8 mouse cellular contexts compared by ENCODE assay signal in the genomic region with DNA sequence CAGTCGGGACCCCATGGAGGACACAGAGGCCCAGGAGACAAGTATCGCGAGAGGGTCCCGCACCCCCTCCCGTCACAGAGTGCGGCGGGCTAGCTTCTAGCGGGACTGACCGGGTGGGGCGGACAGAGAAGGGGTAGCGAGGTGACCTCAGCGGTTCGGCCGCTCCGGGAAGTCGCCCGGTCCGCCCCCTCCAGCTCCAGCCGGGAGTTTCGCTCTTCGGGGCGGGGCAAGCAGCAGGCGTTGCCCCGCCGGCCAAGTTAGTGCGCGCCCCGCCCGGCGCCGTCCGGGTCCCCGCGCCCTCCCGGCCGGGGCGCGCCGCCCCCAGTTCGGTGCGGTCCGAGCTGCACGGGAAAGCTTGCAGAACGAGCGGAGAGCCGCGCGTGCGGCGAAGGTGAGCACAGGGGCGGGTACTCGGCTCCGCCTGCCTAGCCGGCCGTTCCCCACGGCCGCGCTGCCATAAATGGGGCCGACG. TPM values are rescaled to one million over a fixed set of nuclear protein-coding genes. Genes with fewer than 3 reads are reported as not detected.
DNase-seq lines count a peak whose midpoint lies in the region; ATAC-seq and TF ChIP-seq lines count a peak whose summit lies in the region.

A gene (plus strand): TSS at position 274 of the 472 bp plus-strand sequence.

- peaks cover 11% of the 10 kb centered on the region for H3K79me2 ChIP-seq in MEL (ENCODE audit: control insufficient read depth, insufficient read depth, low read length, poor library complexity)

- H3K9me3 ChIP-seq in MEL (replicated peaks; ENCODE audit: insufficient read depth, low read length), result no peaks in the 10 kb centered on the region
- no peaks in the 10 kb centered on the region for H3K9me3 ChIP-seq in neural tube, embryonic 14.5 days (ENCODE audit: control insufficient read depth, low read length)

- DNase-seq in MEL (ENCODE audit: low read depth, low spot score) (peak; percentile 64), adipocyte (ENCODE audit: low spot score) (no peak)
- DNase-seq in heart, adult 18-20 months, result peak; percentile 78 to 86
- peak; percentile 67 for DNase-seq in kidney, adult 11 months
- DNase-seq in lung, adult 2 months, result peak; percentile 75

- WGBS in lung, adult 2 months, result under 1% methylated on average over 60 of the region's 60 CpGs
- WGBS in neural tube, embryonic 14.5 days, result 0% methylated on average over 57 of the region's 60 CpGs

- TF ChIP-seq RAD21 in MEL (IDR thresholded peaks at IDR 0.05; ENCODE audit: low read depth, low read length), result no peak

- H3K27ac ChIP-seq in MEL (ENCODE audit: control insufficient read depth, low read depth, low read length), result no peak within 1 kb of the TSS
- H3K27ac ChIP-seq in neural tube, embryonic 14.5 days (ENCODE audit: low read depth, low read length), result no peak within 1 kb of the TSS

- peak within 1 kb of the TSS; percentile 69 to 95 for H3K4me3 ChIP-seq in MEL (ENCODE audit: control insufficient read depth in 1 of 2, insufficient read depth in 1 of 2, low read depth in 2 of 2, low read length in 2 of 2)
- H3K4me3 ChIP-seq in lung, adult 2 months (replicated peaks; ENCODE audit: extremely low read depth, low read depth, low read length), result peak within 1 kb of the TSS; percentile 73
- peak within 1 kb of the TSS; percentile 47 for H3K4me3 ChIP-seq in neural tube, embryonic 14.5 days (ENCODE audit: low read depth, low read length)

- no peaks in the 10 kb centered on the region for H3K27me3 ChIP-seq in MEL (ENCODE audit: control insufficient read depth in 1 of 2, insufficient read depth in 2 of 2, low read length in 2 of 2)
- H3K27me3 ChIP-seq in neural tube, embryonic 14.5 days (ENCODE audit: control insufficient read depth, insufficient read depth, low read length), result peaks cover 18% of the 10 kb centered on the region

- peaks cover 0 to 11% of the 10 kb centered on the region in 2 experiments; a peak in 2 of 4 replicates for H3K36me3 ChIP-seq in MEL (ENCODE audit: control insufficient read depth in 1 of 2, insufficient read depth in 2 of 2, low read length in 2 of 2)
- no peaks in the 10 kb centered on the region for H3K36me3 ChIP-seq in neural tube, embryonic 14.5 days (ENCODE audit: control insufficient read depth, insufficient read depth, low read length)

- no peak for TF ChIP-seq EP300 in MEL (IDR thresholded peaks at IDR 0.05; ENCODE audit: low read depth in 1 of 2, low read length in 2 of 2)

- H3K9ac ChIP-seq in MEL (ENCODE audit: control insufficient read depth, low read depth, low read length, poor library complexity, severe bottlenecking), result peak within 1 kb of the TSS; percentile 78
- peak within 1 kb of the TSS; percentile 48 for H3K9ac ChIP-seq in neural tube, embryonic 14.5 days (replicated peaks; ENCODE audit: low read depth, low read length)

- peaks cover 4 to 35% of the 10 kb centered on the region in 2 experiments for H3K4me1 ChIP-seq in MEL (ENCODE audit: control insufficient read depth in 1 of 2, insufficient read depth in 2 of 2, low read length in 2 of 2)
- peaks cover 21% of the 10 kb centered on the region for H3K4me1 ChIP-seq in lung, adult 2 months (ENCODE audit: control insufficient read depth, insufficient read depth, low read length)
- H3K4me1 ChIP-seq in neural tube, embryonic 14.5 days (ENCODE audit: control insufficient read depth, insufficient read depth, low read length), result peaks cover 19% of the 10 kb centered on the region; the same call in 1 of the 2 replicates

- peak in 1 of 2 experiments; percentile 64; a peak in 1 of 4 replicates for TF ChIP-seq POLR2A in MEL (IDR thresholded peaks at IDR 0.05; ENCODE audit: control insufficient read depth in 1 of 2, insufficient read depth in 1 of 2, low read depth in 1 of 2, low read length in 2 of 2, poor library complexity in 1 of 2)
- 0 out of 2 replicates have a peak, but pooled peaks have one; percentile 18 for TF ChIP-seq POLR2A in lung, adult 2 months (IDR thresholded peaks at IDR 0.05; ENCODE audit: borderline replicate concordance, extremely low read depth, low read depth, low read length)

- ATAC-seq in common myeloid progenitor, adult 5-6 weeks (replicated peaks; ENCODE audit: low read depth, poor library complexity, severe bottlenecking), result peak; percentile 15
- no peak for ATAC-seq in neural tube, embryonic 14.5 days (ENCODE audit: low read depth)
- ATAC-seq in cerebellum, adult (ENCODE audit: insufficient number of reproducible peaks, low FRiP score, low TSS enrichment), result no peak

- peak within 1 kb of the TSS; percentile 94 for H3K4me2 ChIP-seq in neural tube, embryonic 14.5 days (ENCODE audit: low read depth, low read length)

- no peak for TF ChIP-seq CTCF in MEL (IDR thresholded peaks at IDR 0.05 in 2 of 3, conservative IDR thresholded peaks at IDR 0.05 in 1 of 3; ENCODE audit: control insufficient read depth in 1 of 3, insufficient read depth in 1 of 3, low read depth in 2 of 3, low read length in 3 of 3, poor library complexity in 1 of 3, severe bottlenecking in 1 of 3)
- TF ChIP-seq CTCF in lung, adult 2 months (IDR thresholded peaks at IDR 0.05; ENCODE audit: insufficient read depth, low read length), result no peak

TF ChIP-seq in MEL, 35 proteins besides CTCF, POLR2A, EP300 and RAD21:
- TF ChIP-seq TAL1 (IDR thresholded peaks at IDR 0.05; ENCODE audit: low read length), result no peak
- TF ChIP-seq MAZ (IDR thresholded peaks at IDR 0.05; ENCODE audit: low read depth, low read length), result no peak; the same call in none of the 2 replicates
- no peak for TF ChIP-seq ZC3H11A (IDR thresholded peaks at IDR 0.05; ENCODE audit: low read depth, low read length)
- TF ChIP-seq ZNF384 (IDR thresholded peaks at IDR 0.05; ENCODE audit: low read depth, low read length), result no peak
- TF ChIP-seq MYC (IDR thresholded peaks at IDR 0.05; ENCODE audit: low read depth, low read length), result no peak
- no peak for TF ChIP-seq CHD2 (IDR thresholded peaks at IDR 0.05; ENCODE audit: low read length)
- TF ChIP-seq USF2 (IDR thresholded peaks at IDR 0.05; ENCODE audit: borderline replicate concordance in 1 of 2, insufficient read depth in 1 of 2, low read depth in 1 of 2, low read length in 2 of 2), result no peak
- TF ChIP-seq GABPA (IDR thresholded peaks at IDR 0.05; ENCODE audit: low read depth, low read length), result 0 out of 2 replicates have a peak, but pooled peaks have one; percentile 19
- no peak for TF ChIP-seq BHLHE40 (IDR thresholded peaks at IDR 0.05; ENCODE audit: borderline replicate concordance, low read depth, low read length)
- TF ChIP-seq JUND (IDR thresholded peaks at IDR 0.05; ENCODE audit: low read depth, low read length), result no peak
- TF ChIP-seq GATA1 (IDR thresholded peaks at IDR 0.05; ENCODE audit: low read depth, low read length), result no peak
- TF ChIP-seq NELFE (IDR thresholded peaks at IDR 0.05; ENCODE audit: low read depth, low read length), result peak; percentile 56
- no peak for TF ChIP-seq POLR2AphosphoS5 (IDR thresholded peaks at IDR 0.05; ENCODE audit: borderline replicate concordance, low read depth, low read length)
- peak; percentile 19; the same call in 1 of the 2 replicates for TF ChIP-seq TCF12 (IDR thresholded peaks at IDR 0.05; ENCODE audit: low read depth, low read length)
- TF ChIP-seq UBTF (IDR thresholded peaks at IDR 0.05; ENCODE audit: borderline replicate concordance, insufficient read depth, low read depth, low read length), result 0 out of 2 replicates have a peak, but pooled peaks have one; percentile 64
- no peak for TF ChIP-seq ZKSCAN1 (IDR thresholded peaks at IDR 0.05; ENCODE audit: low read depth, low read length)
- no peak for TF ChIP-seq USF1 (IDR thresholded peaks at IDR 0.05; ENCODE audit: low read depth, low read length)
- no peak for TF ChIP-seq ZMIZ1 (IDR thresholded peaks at IDR 0.05; ENCODE audit: low read depth, low read length)
- no peak for TF ChIP-seq KAT2A (conservative IDR thresholded peaks at IDR 0.05; ENCODE audit: low read depth, low read length)
- no peak for TF ChIP-seq ETS1 (IDR thresholded peaks at IDR 0.05; ENCODE audit: low read depth, low read length)
- TF ChIP-seq MAFK (IDR thresholded peaks at IDR 0.05; ENCODE audit: borderline replicate concordance, low read depth, low read length), result no peak
- peak; percentile 1; the same call in 1 of the 2 replicates for TF ChIP-seq HCFC1 (IDR thresholded peaks at IDR 0.05; ENCODE audit: low read depth, low read length)
- TF ChIP-seq MXI1 (IDR thresholded peaks at IDR 0.05; ENCODE audit: low read depth, low read length), result peak; percentile 64
- no peak for TF ChIP-seq E2F4 (IDR thresholded peaks at IDR 0.05; ENCODE audit: borderline replicate concordance, low read depth, low read length)
- no peak for TF ChIP-seq NRF1 (IDR thresholded peaks at IDR 0.05; ENCODE audit: insufficient read depth, low read depth, low read length, poor library complexity, severe bottlenecking)
- no peak for TF ChIP-seq MEF2A (IDR thresholded peaks at IDR 0.05; ENCODE audit: extremely low read depth, insufficient replicate concordance, low read depth, low read length, poor library complexity, severe bottlenecking)
- no peak for TF ChIP-seq MYB (IDR thresholded peaks at IDR 0.05; ENCODE audit: low read depth, low read length)
- no peak for TF ChIP-seq RCOR1 (IDR thresholded peaks at IDR 0.05; ENCODE audit: low read depth, low read length)
- no peak; the same call in 1 of the 2 replicates for TF ChIP-seq SMC3 (IDR thresholded peaks at IDR 0.05; ENCODE audit: low read depth, low read length)
- no peak for TF ChIP-seq TBP (IDR thresholded peaks at IDR 0.05; ENCODE audit: low read depth, low read length)
- no peak for TF ChIP-seq ELF1 (IDR thresholded peaks at IDR 0.05; ENCODE audit: low read depth, low read length)
- no peak for TF ChIP-seq CHD1 (IDR thresholded peaks at IDR 0.05; ENCODE audit: low read depth, low read length)
- peak; percentile 79 for TF ChIP-seq SIN3A (IDR thresholded peaks at IDR 0.05; ENCODE audit: low read length)
- TF ChIP-seq POLR2AphosphoS2 (IDR thresholded peaks at IDR 0.05; ENCODE audit: low read length), result no peak
- 0 out of 2 replicates have a peak, but pooled peaks have one; percentile 15 for TF ChIP-seq MAX (IDR thresholded peaks at IDR 0.05; ENCODE audit: low read length)

RNA-seq across cellular contexts. Expression of the gene that starts here (rescaled TPM):
- 4.5 and 7.6 TPM in 2 replicates for total RNA-seq in MEL (2012; rRNA removed)
- polyA plus RNA-seq in MEL (2012; ENCODE audit: insufficient read depth in 1 of 2, insufficient read length in 2 of 2, low read depth in 1 of 2, low replicate concordance in 2 of 2, missing spikeins in 1 of 2), result 10 to 100 TPM in 1 of 2 experiments, not detected in 1; 11.4 TPM
- 0.27 and 0.87 TPM in 2 replicates for total RNA-seq in common myeloid progenitor, adult 5-6 weeks (2017)
- total RNA-seq in heart, adult 18-20 months (2021), result 1 to 10 TPM; 3.6 to 4.9 TPM
- polyA plus RNA-seq in lung, adult 2 months (2012; rRNA removed), result 40.9 and 51.2 TPM in 2 replicates
- polyA plus RNA-seq in neural tube, embryonic 14.5 days (2014; fragmentation: Nextera tagmentation; extraction: Ambion mirVana), result 1.3 and 3.5 TPM in 2 replicates

Comparison
In these comparisons a context has a peak if more than half of its experiments do, and no peak if none do; other contexts are left out.
1. Peak in ATAC-seq in common myeloid progenitor, adult 5-6 weeks; RNA of the gene not detected or under 1 TPM.